Mouse (Mus musculus) heart, adult 2 months (tissue): ENCODE results near the gene Sf3b5.

Experiments used
- EP300 ChIP-seq: fragments of 200-500 bp; IDR thresholded peaks from 2 replicates; pipeline ENCODE4 v1.6.1; 2011; ENCODE audit warnings: low read depth, low read length, control low read depth; ENCODE audit not compliant: insufficient read depth
- POLR2A ChIP-seq: fragments of 200-500 bp; IDR thresholded peaks from 2 replicates; pipeline ENCODE4 v1.6.1; 2011; ENCODE audit warnings: mild to moderate bottlenecking, low read depth, low read length, control low read depth; ENCODE audit not compliant: insufficient read depth

DNA sequence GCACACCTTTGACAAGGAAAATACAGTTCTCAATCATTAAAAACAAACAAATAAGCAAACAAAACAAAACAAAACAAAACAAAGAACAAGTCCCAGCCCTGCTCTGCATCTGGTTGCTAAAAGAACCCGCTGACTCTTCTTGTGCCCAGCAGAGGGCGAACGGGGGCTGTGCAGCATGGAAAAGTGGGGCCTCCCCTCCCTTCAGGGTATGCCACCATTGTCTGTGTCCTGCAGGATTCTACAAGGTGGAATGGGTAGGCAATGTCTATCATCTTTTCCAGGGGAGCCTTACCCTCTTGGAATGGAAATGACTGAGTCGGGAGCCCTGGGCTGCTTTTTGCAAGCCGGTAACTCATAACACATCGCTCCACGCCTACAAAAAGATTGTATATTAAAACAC is 13.4 kb downstream of the Sf3b5 start:
- TF ChIP-seq POLR2A: no peak
- TF ChIP-seq EP300: no peak
